Mouse (Mus musculus) stomach, postnatal 0 days (tissue): ENCODE results near the gene Gnb2.

Experiments used
- CTCF ChIP-seq: IDR thresholded peaks from 2 replicates; pipeline ENCODE4 v1.5.1; 2016; ENCODE audit warnings: antibody characterized with exemption, low read depth, mild to moderate bottlenecking, moderate library complexity
- EP300 ChIP-seq: optimal IDR thresholded peaks from 2 replicates; pipeline ENCODE3; 2016; ENCODE audit warnings: antibody characterized with exemption

DNA sequence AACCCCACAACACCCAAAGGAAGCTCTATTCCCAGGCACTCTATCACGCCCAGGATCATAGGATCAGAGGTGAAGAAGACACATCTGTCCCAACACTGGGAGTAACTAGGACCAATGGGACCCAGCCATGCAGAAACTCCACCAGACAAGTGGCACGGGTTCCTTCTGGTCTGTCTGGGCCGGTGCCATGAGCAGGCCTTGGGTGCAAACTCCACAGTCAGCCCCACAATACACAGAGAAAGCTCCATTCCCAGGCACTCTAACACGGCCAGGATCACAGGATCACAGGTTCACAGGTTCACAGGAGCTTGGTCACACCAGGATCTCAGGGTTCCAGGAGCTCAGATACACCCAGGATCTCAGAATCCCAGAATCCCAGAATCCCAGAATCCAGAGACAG, 12.3 kb upstream of the Gnb2 start:
- TF ChIP-seq CTCF: no peak
- no peak for TF ChIP-seq EP300
